Mouse (Mus musculus) heart, adult 2 months (tissue): Measurements from ENCODE around the gene Rad52. TPM values are rescaled to one million over a fixed set of nuclear protein-coding genes. Genes with fewer than 3 reads are reported as not detected.

Experiments
- DNase-seq, 2 experiments: peaks; one replicate each; pipeline ENCODE4 v3.0.0; 2021
- H3K27ac ChIP-seq: fragments of 200-600 bp; 2 replicates; pipeline ENCODE4 v1.8.1; 2022
- H3K27me3 ChIP-seq: fragments of 200-500 bp; 2 replicates; pipeline ENCODE4 v1.6.1; 2012; ENCODE audit warnings: mild to moderate bottlenecking, low read length, inconsistent platforms, mixed read lengths; ENCODE audit not compliant: control insufficient read depth, insufficient read depth
- H3K36me3 ChIP-seq: fragments of 200-500 bp; 2 replicates; pipeline ENCODE4 v1.6.1; 2012; ENCODE audit warnings: low read length, inconsistent platforms; ENCODE audit not compliant: control insufficient read depth, insufficient read depth
- H3K4me1 ChIP-seq: fragments of 200-500 bp; 2 replicates; pipeline ENCODE4 v1.6.1; 2011; ENCODE audit warnings: low read length; ENCODE audit not compliant: control insufficient read depth, insufficient read depth
- H3K4me3 ChIP-seq: fragments of 200-600 bp; 2 replicates; pipeline ENCODE4 v1.8.1; 2022
- H3K79me2 ChIP-seq: fragments of 200-500 bp; replicated peaks from 2 replicates; pipeline ENCODE4 v1.6.1; 2012; ENCODE audit warnings: mild to moderate bottlenecking, inconsistent platforms, low read length, moderate library complexity, mixed read lengths; ENCODE audit not compliant: control insufficient read depth, insufficient read depth
- H3K9ac ChIP-seq: fragments of 200-500 bp; 2 replicates; pipeline ENCODE4 v1.6.1; 2012; ENCODE audit warnings: low read depth, mild to moderate bottlenecking, control low read depth, inconsistent platforms, low read length, mixed read lengths
- CTCF ChIP-seq: fragments of 200-600 bp; IDR thresholded peaks from 2 replicates; pipeline ENCODE4 v1.8.1; 2022; ENCODE audit warnings: antibody characterized with exemption, mild to moderate bottlenecking, moderate library complexity
- EP300 ChIP-seq: fragments of 200-500 bp; IDR thresholded peaks from 2 replicates; pipeline ENCODE4 v1.6.1; 2011; ENCODE audit warnings: low read depth, low read length, control low read depth; ENCODE audit not compliant: insufficient read depth
- POLR2A ChIP-seq: fragments of 200-500 bp; IDR thresholded peaks from 2 replicates; pipeline ENCODE4 v1.6.1; 2011; ENCODE audit warnings: mild to moderate bottlenecking, low read depth, low read length, control low read depth; ENCODE audit not compliant: insufficient read depth
- WGBS: fragments of 180-500 bp; shearing (Covaris S2); methylation state at CpG from one replicate; pipeline ENCODE4 v1.1.7; 2018; 5-methylcytosine and 5-hydroxymethylcytosine counted together
- intact Hi-C: fragments of 180-260 bp; cut with DNase I; formaldehyde crosslinking; loops from one replicate; pipeline ENCODE4 v1.15.1; 2025
- long read RNA-seq: library from polyadenylated mRNA; stranded (forward); transcript quantifications from one replicate; pipeline ENCODE4 v2.0.0, GENCODE M21; 2021
- polyA plus RNA-seq: library from polyadenylated mRNA; depleted of rRNA; stranded (reverse); fragments of >200 nt; gene quantifications from 2 replicates; pipeline ENCODE4 v1.2.3, GENCODE M21; 2012; rRNA removed
- total RNA-seq, 2 experiments: library from RNA; stranded (reverse); gene quantifications; 2 replicates each; pipeline ENCODE4 v1.2.3; 2021

The Rad52 gene
- total RNA-seq (10 to 100 TPM in 1 of 2 experiments, 1 to 10 TPM in 1; 7.9 to 10.8 TPM), polyA plus RNA-seq (13.1 and 14.6 TPM in 2 replicates)
- long read RNA-seq, partial matches to known transcripts = 2 of 3 reads
- long read RNA-seq, other reads (novel, unspliced or antisense) = 0 of 3 reads

DNA sequence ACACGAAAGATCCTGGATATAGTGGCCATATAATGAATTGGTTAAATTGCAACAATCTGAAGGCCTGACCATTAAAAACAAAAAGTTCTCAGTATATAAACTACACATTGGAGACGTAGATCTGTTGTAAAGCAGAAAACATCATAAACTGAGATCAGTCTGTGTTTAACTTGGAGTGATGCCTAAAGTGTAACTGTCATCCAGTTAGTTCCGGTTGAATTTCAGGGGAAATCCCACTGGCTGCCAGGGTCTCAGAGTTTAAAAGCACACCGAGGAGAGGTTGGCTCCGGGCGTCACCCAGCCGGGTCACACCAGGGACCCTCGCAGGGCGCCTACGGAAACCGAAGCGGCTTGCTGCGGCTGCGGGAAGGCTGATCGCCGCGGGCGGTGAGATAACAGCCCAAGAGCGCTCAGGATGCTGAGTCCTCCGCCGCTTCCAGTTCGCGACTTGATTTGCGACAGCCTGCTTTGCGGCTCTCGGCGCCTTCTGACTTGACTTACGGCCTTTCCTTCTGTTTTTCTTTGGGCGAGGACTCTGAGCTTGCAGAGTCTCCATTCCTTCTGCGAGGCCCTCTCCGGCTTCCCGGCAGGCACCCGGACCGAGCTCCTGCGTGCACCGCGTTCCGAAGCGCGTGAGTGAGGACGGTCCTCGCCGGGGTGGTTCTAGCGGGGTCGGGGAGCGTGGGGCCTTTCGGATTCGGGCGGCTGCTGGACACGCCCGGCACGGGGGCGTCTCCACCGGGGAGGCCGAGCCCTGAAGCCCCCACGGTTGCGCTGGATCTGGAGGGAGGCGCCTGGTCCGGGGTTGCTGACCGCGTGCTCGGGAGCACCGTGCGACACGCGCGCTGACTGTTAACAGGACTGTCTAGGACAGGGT, at the start of gene Rad52:
Gene Rad52, plus strand, starts transcription at position 495 of the 877 bp plus-strand sequence.
- intact Hi-C loops = loop anchor here (2.0 to 5.0 kb wide), 2 partner anchors 54 to 415 kb away; partner anchors contain the start of gene Erc1
- TF ChIP-seq CTCF (no peak), POLR2A (peak; percentile 74), EP300 (peak; percentile 75; the same call in 1 of the 2 replicates)
- H3K27me3 ChIP-seq = no peaks in the 10 kb centered on the region
- H3K27ac ChIP-seq = peak within 1 kb of the TSS; percentile 88
- H3K9ac ChIP-seq = peak within 1 kb of the TSS; percentile 98
- WGBS = 2% methylated on average over 67 of the region's 67 CpGs
- H3K4me3 ChIP-seq = peak within 1 kb of the TSS; percentile 69
- peaks cover 2% of the 10 kb centered on the region for H3K79me2 ChIP-seq
- no peaks in the 10 kb centered on the region for H3K36me3 ChIP-seq
- peaks cover 1% of the 10 kb centered on the region; the same call in 1 of the 2 replicates for H3K4me1 ChIP-seq
- DNase-seq = peak; percentile 90 to 91

DNA sequence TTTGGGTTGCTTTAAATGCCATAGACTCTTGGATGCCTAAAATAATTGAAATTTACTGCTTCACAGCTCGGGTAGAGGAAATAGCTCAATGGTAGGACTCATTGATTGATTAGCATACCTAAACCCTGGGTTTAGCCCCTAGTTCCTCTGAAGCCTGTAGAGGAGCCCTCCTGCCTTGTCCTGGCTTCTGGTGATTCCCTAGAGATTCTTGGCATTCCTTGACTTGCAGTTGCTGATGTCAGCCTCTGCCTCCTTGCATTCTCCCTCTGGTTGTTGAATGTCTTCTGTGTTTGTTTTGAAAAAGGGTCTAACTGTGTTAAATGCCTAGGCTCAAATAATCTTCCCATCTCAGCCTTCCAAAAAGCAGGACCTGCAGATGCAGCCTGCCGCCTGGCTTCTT, 48.3 kb upstream of the Rad52 start:
- H3K79me2 ChIP-seq = no peaks in the 10 kb centered on the region; the same call in 1 of the 2 replicates
- no peaks in the 10 kb centered on the region for H3K36me3 ChIP-seq
- no peak overlapping the region for H3K27ac ChIP-seq
- intact Hi-C loops = no loop called here
- TF ChIP-seq EP300 (no peak), CTCF (no peak), POLR2A (no peak)
- no peaks in the 10 kb centered on the region for H3K27me3 ChIP-seq
- H3K4me1 ChIP-seq = no peaks in the 10 kb centered on the region; the same call in 1 of the 2 replicates
- DNase-seq = no peak
- WGBS = 52% methylated on average over 2 of the region's 2 CpGs
- H3K9ac ChIP-seq = no peak overlapping the region
- no peak overlapping the region for H3K4me3 ChIP-seq

DNA sequence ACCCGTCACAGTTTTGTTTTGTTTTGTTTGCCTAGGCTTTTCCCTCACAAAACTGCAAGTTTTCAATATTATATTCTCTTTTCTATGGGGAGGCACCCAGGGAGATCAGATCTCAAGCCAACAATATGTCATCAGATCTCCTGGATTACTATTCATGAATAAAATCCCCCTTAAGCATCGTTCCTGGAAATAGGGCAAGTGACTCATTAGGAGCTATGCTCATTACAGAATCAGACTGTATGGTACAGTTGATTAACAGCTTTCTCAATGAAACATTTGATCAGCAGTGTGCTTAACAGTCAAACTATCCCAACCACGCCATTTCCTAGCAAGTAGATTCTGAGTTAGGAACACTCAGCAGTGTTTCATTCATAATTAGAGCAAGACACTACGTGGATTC, 47.0 kb upstream of the Rad52 start:
- Histone ChIP-seq H3K4me3 (no peak overlapping the region), H3K27me3 (no peaks in the 10 kb centered on the region), H3K9ac (no peak overlapping the region), H3K79me2 (no peaks in the 10 kb centered on the region; the same call in 1 of the 2 replicates), H3K27ac (no peak overlapping the region), H3K4me1 (no peaks in the 10 kb centered on the region; the same call in 1 of the 2 replicates), H3K36me3 (no peaks in the 10 kb centered on the region)
- DNase-seq = no peak
- 88% methylated on average over 4 of the region's 4 CpGs for WGBS
- intact Hi-C loops = no loop called here
- TF ChIP-seq CTCF (no peak), POLR2A (no peak), EP300 (no peak)

DNA sequence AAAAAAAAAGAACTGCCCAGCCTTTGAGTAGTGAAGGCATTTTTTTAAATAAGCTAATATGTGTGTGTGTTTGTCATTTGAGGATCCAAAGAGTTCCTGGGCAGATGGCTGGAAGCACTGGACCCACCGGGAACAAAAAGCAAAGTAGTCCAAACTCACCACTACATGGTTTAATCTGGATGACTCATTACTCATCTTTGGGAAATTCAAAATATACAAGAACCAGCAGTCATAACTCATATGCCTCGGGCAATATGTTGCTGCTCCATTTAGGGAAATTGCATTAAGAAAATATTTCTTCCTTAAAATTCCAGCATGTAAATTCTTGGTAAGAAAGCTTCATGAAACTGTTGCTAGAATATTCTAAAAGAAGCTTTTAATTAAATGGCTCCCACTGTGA, 42.3 kb upstream of the Rad52 start:
- H3K4me3 ChIP-seq = no peak overlapping the region
- TF ChIP-seq POLR2A (no peak), EP300 (no peak), CTCF (no peak)
- no peak overlapping the region for H3K27ac ChIP-seq
- no peaks in the 10 kb centered on the region for H3K36me3 ChIP-seq
- 91% methylated on average over 2 of the region's 2 CpGs for WGBS
- H3K9ac ChIP-seq = no peak overlapping the region
- no peak for DNase-seq
- H3K4me1 ChIP-seq = no peaks in the 10 kb centered on the region
- H3K79me2 ChIP-seq = no peaks in the 10 kb centered on the region
- no peaks in the 10 kb centered on the region for H3K27me3 ChIP-seq
- intact Hi-C loops = no loop called here

DNA sequence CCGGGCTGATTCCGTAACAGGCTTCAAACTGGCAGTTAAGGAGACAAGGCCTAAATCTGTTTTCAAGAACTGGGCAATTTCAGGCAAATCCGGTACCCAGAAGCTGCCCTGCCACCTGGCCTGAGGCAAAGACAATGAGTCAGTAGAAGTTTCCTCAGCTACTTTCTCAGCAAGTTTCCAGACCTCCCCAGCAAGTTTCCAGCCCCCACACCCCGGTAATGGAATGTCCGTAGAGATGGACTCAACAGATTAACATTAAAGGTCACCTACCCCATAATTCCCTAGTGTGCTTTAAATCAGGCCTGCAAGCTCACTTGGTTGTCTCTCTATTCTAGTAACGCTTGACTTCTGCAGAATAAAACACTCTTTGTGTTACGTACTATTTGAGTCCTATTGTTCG, 41.0 kb upstream of the Rad52 start:
- no peaks in the 10 kb centered on the region for H3K4me1 ChIP-seq
- DNase-seq = no peak
- intact Hi-C loops = no loop called here
- TF ChIP-seq EP300 (no peak), POLR2A (no peak), CTCF (no peak)
- H3K4me3 ChIP-seq = no peak overlapping the region
- H3K27ac ChIP-seq = no peak overlapping the region
- WGBS = 76% methylated on average over 8 of the region's 8 CpGs
- H3K27me3 ChIP-seq = no peaks in the 10 kb centered on the region
- no peaks in the 10 kb centered on the region for H3K36me3 ChIP-seq
- H3K9ac ChIP-seq = no peak overlapping the region
- no peaks in the 10 kb centered on the region for H3K79me2 ChIP-seq

DNA sequence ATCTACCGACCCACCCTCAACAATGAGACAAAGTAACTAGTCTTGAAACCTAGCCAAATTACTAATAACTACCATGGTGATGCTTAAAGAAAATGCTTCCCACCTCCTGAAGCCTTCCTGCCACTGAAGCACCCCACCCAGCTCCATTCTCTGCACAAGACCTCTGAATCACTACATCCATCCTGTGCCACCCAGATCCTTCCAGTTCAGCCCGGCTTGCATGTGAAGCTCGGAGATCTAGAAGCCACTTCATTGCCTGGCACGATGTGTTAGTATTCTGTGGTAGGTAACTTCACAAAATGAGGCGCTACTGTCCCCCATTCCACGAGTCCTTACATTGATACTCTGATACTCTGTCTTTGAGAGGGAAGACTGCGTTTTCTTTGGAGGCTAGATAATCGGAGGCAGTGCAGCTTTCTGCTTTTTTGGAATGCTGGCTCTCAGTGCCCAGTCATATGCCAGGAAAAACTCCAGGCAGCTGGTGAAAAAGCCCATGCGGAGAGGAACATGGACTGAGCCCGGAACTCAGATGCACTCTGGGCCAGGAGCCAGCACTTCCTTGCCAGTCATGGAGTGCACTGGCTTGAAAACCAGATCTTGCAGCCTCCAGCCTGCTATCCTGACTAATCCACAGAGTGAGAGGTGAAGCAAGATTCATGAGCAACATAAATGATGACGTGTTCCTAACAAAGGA, 38.0 kb upstream of the Rad52 start:
- Histone ChIP-seq H3K79me2 (no peaks in the 10 kb centered on the region), H3K4me3 (no peak overlapping the region), H3K4me1 (no peaks in the 10 kb centered on the region), H3K27me3 (no peaks in the 10 kb centered on the region), H3K27ac (no peak overlapping the region), H3K9ac (no peak overlapping the region), H3K36me3 (no peaks in the 10 kb centered on the region)
- intact Hi-C loops = no loop called here
- DNase-seq = peak; percentile 71 to 82
- TF ChIP-seq EP300 = no peak
- no peak for TF ChIP-seq POLR2A
- 31% methylated on average over 11 of the region's 11 CpGs for WGBS
